Mouse (Mus musculus) cortical plate, adult 2 months (tissue): ENCODE data around the gene Tfrc.

Source experiments
- CTCF ChIP-seq: fragments of 200-500 bp; IDR thresholded peaks from 2 replicates; pipeline ENCODE4 v1.5.1; 2011; ENCODE audit warnings: mild to moderate bottlenecking, control low read depth, low read length; ENCODE audit not compliant: insufficient read depth; ENCODE audit errors: extremely low read depth
- POLR2A ChIP-seq: fragments of 200-500 bp; IDR thresholded peaks from 2 replicates; pipeline ENCODE4 v1.6.1; 2011; ENCODE audit warnings: mild to moderate bottlenecking, low read length, control low read depth; ENCODE audit not compliant: insufficient read depth; ENCODE audit errors: extremely low read depth

GRCm38 (mm10) chr16:32646014-32646413, 37.3 kb downstream of the Tfrc start:
- TF ChIP-seq CTCF = no peak
- TF ChIP-seq POLR2A = no peak
